Mouse (Mus musculus) neural tube, embryonic 12.5 days (tissue): ENCODE results near the gene Lsm8. TPM values are rescaled to one million over a fixed set of nuclear protein-coding genes. Genes with fewer than 3 reads are reported as not detected.

Experiments used
- ATAC-seq: fragments of 200-750 bp; cut with Nextera tagmentation; 2 replicates; pipeline ENCODE4 v1.8.0; 2017; ENCODE audit warnings: low read depth, mild to moderate bottlenecking, moderate TSS enrichment, moderate library complexity; ENCODE audit not compliant: low FRiP score
- H3K27ac ChIP-seq: fragments of 300-500 bp; sonication (generic); 2 replicates; pipeline ENCODE4 v1.5.1; 2016
- H3K27me3 ChIP-seq: fragments of 300-500 bp; sonication (generic); replicated peaks from 2 replicates; pipeline ENCODE4 v1.6.1; 2016; ENCODE audit warnings: mild to moderate bottlenecking
- H3K36me3 ChIP-seq: fragments of 300-500 bp; sonication (generic); 2 replicates; pipeline ENCODE4 v1.6.1; 2016; ENCODE audit warnings: mild to moderate bottlenecking
- H3K4me1 ChIP-seq: fragments of 300-500 bp; sonication (generic); 2 replicates; pipeline ENCODE4 v1.6.1; 2016
- H3K4me2 ChIP-seq: fragments of 300-500 bp; sonication (generic); replicated peaks from 2 replicates; pipeline ENCODE4 v1.6.1; 2016; ENCODE audit warnings: mild to moderate bottlenecking
- H3K4me3 ChIP-seq: fragments of 300-500 bp; sonication (generic); 2 replicates; pipeline ENCODE4 v1.5.1; 2016
- H3K9ac ChIP-seq: fragments of 300-500 bp; sonication (generic); 2 replicates; pipeline ENCODE4 v1.6.1; 2016; ENCODE audit warnings: mild to moderate bottlenecking
- H3K9me3 ChIP-seq: fragments of 300-500 bp; sonication (generic); 2 replicates; pipeline ENCODE4 v1.6.1; 2016; ENCODE audit warnings: mild to moderate bottlenecking
- WGBS: fragments of 180-500 bp; shearing (Covaris S2); methylation state at CpG from one replicate; pipeline ENCODE4 v1.1.7; 2016; 5-methylcytosine and 5-hydroxymethylcytosine counted together
- polyA plus RNA-seq: library from polyadenylated mRNA; unstranded; fragments of >200 nt; fragmentation: Nextera tagmentation; extraction: Ambion mirVana; gene quantifications from 2 replicates; pipeline ENCODE4 v1.2.1, GENCODE M21; 2016

Gene Lsm8
- polyA plus RNA-seq, 1 experiment from 2014 or later, result 161 TPM

DNA sequence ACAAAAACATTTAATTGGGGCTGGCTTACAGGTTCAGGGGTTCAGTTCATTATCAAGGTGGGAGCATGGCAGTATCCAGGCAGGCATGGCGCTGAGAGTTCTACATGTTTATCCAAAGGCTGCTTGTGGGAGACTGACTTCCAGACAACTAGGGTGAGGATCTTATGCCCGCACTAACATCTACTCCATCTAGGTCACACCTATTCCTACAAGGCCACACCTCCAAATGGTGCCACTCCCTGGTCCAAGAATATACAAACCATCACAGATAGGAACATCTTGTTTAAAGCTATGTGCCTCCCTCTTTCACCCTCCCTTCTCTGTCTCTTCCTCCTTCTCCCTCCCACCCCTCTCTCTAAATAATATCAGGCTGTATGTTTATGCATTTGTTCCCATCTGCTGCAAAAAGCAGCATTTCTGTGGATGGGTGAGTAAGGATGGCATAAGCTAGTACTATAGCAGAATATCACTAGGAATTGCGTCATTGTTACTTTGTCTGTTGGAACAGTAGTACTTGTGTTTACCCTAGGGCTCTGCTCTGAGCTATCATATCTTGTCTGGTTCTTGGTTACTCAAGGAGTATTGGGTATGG, 8.2 kb downstream of the Lsm8 start:
- Histone ChIP-seq H3K9ac (no peak overlapping the region), H3K27ac (no peak overlapping the region), H3K9me3 (no peaks in the 10 kb centered on the region), H3K27me3 (no peaks in the 10 kb centered on the region), H3K36me3 (peaks cover 47% of the 10 kb centered on the region), H3K4me2 (no peak overlapping the region), H3K4me3 (no peak overlapping the region), H3K4me1 (no peaks in the 10 kb centered on the region)
- peak; percentile 42; the same call in 1 of the 2 replicates for ATAC-seq
- WGBS, result 97% methylated on average over 3 of the region's 3 CpGs

DNA sequence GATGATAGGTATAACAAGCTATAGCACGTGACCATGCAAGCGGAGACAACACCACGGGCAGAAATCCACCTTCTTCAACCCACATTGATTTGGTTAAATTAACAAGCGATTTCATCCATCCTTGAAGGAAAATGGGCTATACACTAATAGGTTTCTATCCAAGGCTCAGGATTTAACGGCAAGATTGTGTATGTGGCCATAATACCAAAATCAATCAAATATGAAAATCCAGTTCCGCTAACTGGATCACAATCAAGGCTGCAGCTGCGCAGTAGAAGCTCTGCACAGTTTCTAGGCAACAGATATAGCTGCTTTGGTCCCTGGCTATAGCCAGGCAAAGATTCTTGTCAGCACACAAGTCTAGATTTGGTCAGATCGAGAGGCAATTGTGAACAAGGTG, 17.6 kb downstream of the Lsm8 start, which contains the start of gene Ankrd7:
Gene Ankrd7, plus strand, starts transcription at position 301 of the 400 bp plus-strand sequence.
- WGBS, result 92% methylated on average over 8 of the region's 8 CpGs
- no peak for ATAC-seq
- no peaks in the 10 kb centered on the region for H3K9me3 ChIP-seq
- no peak within 1 kb of the TSS for H3K4me2 ChIP-seq
- no peak within 1 kb of the TSS for H3K4me3 ChIP-seq
- no peaks in the 10 kb centered on the region for H3K4me1 ChIP-seq
- no peaks in the 10 kb centered on the region for H3K36me3 ChIP-seq
- no peak within 1 kb of the TSS for H3K9ac ChIP-seq
- H3K27ac ChIP-seq, result no peak within 1 kb of the TSS
- no peaks in the 10 kb centered on the region for H3K27me3 ChIP-seq

DNA sequence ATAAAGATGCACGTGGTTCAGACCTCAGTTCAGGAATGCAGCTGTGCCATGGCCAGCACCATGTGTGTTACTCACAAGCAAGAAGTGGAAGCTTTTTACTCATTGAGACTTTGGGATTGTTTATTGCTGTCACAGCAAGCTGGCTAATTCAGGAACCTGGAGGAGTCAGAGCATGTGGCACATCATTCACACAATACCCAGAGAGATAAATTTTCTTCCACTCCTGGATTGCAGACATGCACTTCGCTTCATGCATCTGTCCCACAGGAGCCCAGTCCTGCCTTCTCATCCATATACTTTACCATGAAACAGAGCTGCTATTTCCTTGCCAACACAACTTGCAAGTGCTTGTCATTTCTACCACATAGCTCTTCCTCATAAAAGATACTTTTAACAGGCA, 40.7 kb downstream of the Lsm8 start:
- no peak overlapping the region for H3K9ac ChIP-seq
- H3K9me3 ChIP-seq, result no peaks in the 10 kb centered on the region
- no peak overlapping the region for H3K4me2 ChIP-seq
- H3K36me3 ChIP-seq, result no peaks in the 10 kb centered on the region
- no peak overlapping the region for H3K27ac ChIP-seq
- H3K4me3 ChIP-seq, result no peak overlapping the region
- H3K27me3 ChIP-seq, result no peaks in the 10 kb centered on the region
- ATAC-seq, result no peak
- no peaks in the 10 kb centered on the region for H3K4me1 ChIP-seq
- WGBS, result 64% methylated on average over 2 of the region's 2 CpGs

DNA sequence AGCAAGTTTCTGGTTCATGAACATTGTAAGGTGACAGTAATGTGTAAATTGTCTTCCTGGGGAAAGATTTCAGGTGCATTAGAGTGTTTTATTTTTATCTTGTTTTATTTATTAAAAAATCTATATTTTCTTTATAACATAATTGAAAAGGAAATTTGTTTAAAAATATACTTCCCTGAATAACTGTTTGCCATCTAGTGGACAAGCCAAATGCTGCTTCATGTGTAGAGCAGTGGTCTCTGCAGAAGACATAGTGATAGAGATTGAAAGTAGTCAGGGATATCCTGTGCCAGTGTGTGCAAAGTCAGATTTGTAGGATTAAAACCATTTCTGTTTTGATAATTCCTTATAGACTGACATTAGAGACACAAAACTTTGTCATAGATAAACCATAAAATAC, 45.8 kb downstream of the Lsm8 start:
- Histone ChIP-seq H3K27ac (no peak overlapping the region), H3K9me3 (no peaks in the 10 kb centered on the region), H3K9ac (no peak overlapping the region), H3K27me3 (no peaks in the 10 kb centered on the region), H3K36me3 (no peaks in the 10 kb centered on the region), H3K4me2 (no peak overlapping the region), H3K4me3 (no peak overlapping the region), H3K4me1 (no peaks in the 10 kb centered on the region)
- no peak for ATAC-seq

Other genes with a start within 250 kb of the Lsm8 start
- gene Ankrd7, start 17.7 kb downstream of the Lsm8 start, polyA plus RNA-seq, result 0.27 and 0.41 TPM in 2 replicates